Mouse (Mus musculus): ENCODE results near the gene Rapgef4.

DNA sequence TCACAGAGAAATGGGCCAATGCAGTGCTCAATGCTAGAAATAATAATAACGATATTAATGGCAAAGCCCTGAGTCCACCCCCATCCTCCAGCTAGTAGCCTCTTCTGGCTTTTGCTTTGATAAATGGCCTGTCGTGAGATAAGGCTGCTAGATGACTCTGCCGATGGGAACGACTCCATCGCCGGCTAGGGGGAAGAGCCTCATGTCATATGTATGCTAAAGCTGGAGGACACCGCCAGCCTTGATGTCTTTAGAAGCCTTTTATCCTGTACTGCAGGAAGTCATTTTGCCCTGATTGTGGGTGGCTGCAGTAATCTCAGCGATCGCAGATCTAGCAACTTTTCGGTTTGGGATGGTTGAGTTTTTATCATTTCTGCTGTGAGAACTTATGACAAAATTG lies 165.0 kb downstream of the Rapgef4 start:
- TF ChIP-seq CTCF (IDR thresholded peaks at IDR 0.05) = no peak
- TF ChIP-seq POLR2A (IDR thresholded peaks at IDR 0.05; ENCODE audit: insufficient read depth, low read depth, low read length) = no peak
- TF ChIP-seq EP300 (IDR thresholded peaks at IDR 0.05; ENCODE audit: insufficient read depth, low read depth, low read length) = no peak

Data from heart, adult 2 months (tissue).